9 mouse cellular contexts compared by ENCODE assay signal in genomic region chr1:133255776-133256175, GRCm38 (mm10). TPM values are rescaled to one million over a fixed set of nuclear protein-coding genes. Genes with fewer than 3 reads are reported as not detected.
A peak's percentile ranks its signal among the peaks of the same experiment; 100 is the strongest.
DNase-seq lines count a peak whose midpoint lies in the region; ATAC-seq and TF ChIP-seq lines count a peak whose summit lies in the region.
"Had no signal": no experiment of that assay in that cellular context is flagged by ENCODE, and none has a peak within 500 bp of the region (broad histone marks: within the 10 kb centered on the region; RNA-seq: fewer than 3 reads in every experiment).

No protein-coding gene starts in this region.

- no peak overlapping the region for H3K9ac ChIP-seq in hindbrain, postnatal 0 days (replicated peaks; ENCODE audit: low read length)
- no peak overlapping the region for H3K9ac ChIP-seq in hindbrain, embryonic 11.5 days (ENCODE audit: low read depth, low read length)
- H3K9ac ChIP-seq in midbrain, embryonic 12.5 days (replicated peaks) = no peak overlapping the region
- no peak overlapping the region for H3K9ac ChIP-seq in midbrain, embryonic 11.5 days (ENCODE audit: low read length)
- no peak overlapping the region for H3K9ac ChIP-seq in intestine, postnatal 0 days (ENCODE audit: low read depth, low read length)
- H3K9ac ChIP-seq in stomach, embryonic 16.5 days (ENCODE audit: low read length) = peak overlapping the region; percentile 41

- no peaks in the 10 kb centered on the region for H3K9me3 ChIP-seq in hindbrain, postnatal 0 days (ENCODE audit: low read length)
- no peaks in the 10 kb centered on the region for H3K9me3 ChIP-seq in hindbrain, embryonic 11.5 days (ENCODE audit: control insufficient read depth, low read length)
- H3K9me3 ChIP-seq in midbrain, embryonic 12.5 days = no peaks in the 10 kb centered on the region
- no peaks in the 10 kb centered on the region for H3K9me3 ChIP-seq in midbrain, embryonic 11.5 days (ENCODE audit: control insufficient read depth, low read length)
- no peaks in the 10 kb centered on the region for H3K9me3 ChIP-seq in intestine, postnatal 0 days (ENCODE audit: control insufficient read depth)
- no peaks in the 10 kb centered on the region for H3K9me3 ChIP-seq in stomach, embryonic 16.5 days (replicated peaks; ENCODE audit: control insufficient read depth, low read length)

- no peaks in the 10 kb centered on the region for H3K27me3 ChIP-seq in hindbrain, postnatal 0 days (ENCODE audit: insufficient read depth, low read length)
- H3K27me3 ChIP-seq in hindbrain, embryonic 11.5 days (ENCODE audit: control insufficient read depth, insufficient read depth, low read length) = no peaks in the 10 kb centered on the region
- H3K27me3 ChIP-seq in midbrain, embryonic 12.5 days = no peaks in the 10 kb centered on the region
- H3K27me3 ChIP-seq in midbrain, embryonic 11.5 days (ENCODE audit: control insufficient read depth, insufficient read depth, low read length) = no peaks in the 10 kb centered on the region
- no peaks in the 10 kb centered on the region for H3K27me3 ChIP-seq in intestine, postnatal 0 days (replicated peaks; ENCODE audit: control insufficient read depth, insufficient read depth, low read length)
- H3K27me3 ChIP-seq in stomach, embryonic 16.5 days (ENCODE audit: control insufficient read depth, insufficient read depth, low read length) = no peaks in the 10 kb centered on the region

- 49% methylated on average over 5 of the region's 5 CpGs for WGBS in hindbrain, postnatal 0 days
- WGBS in hindbrain, embryonic 11.5 days = 52% methylated on average over 5 of the region's 5 CpGs
- WGBS in midbrain, embryonic 12.5 days = 48% methylated on average over 5 of the region's 5 CpGs
- WGBS in midbrain, embryonic 11.5 days = 64% methylated on average over 5 of the region's 5 CpGs
- WGBS in intestine, postnatal 0 days = 26% methylated on average over 5 of the region's 5 CpGs
- WGBS in stomach, embryonic 16.5 days = 19% methylated on average over 5 of the region's 5 CpGs

- no peaks in the 10 kb centered on the region for H3K36me3 ChIP-seq in hindbrain, postnatal 0 days (ENCODE audit: insufficient read depth, low read length)
- H3K36me3 ChIP-seq in hindbrain, embryonic 11.5 days (ENCODE audit: control insufficient read depth, insufficient read depth, low read length) = no peaks in the 10 kb centered on the region
- H3K36me3 ChIP-seq in midbrain, embryonic 12.5 days = peaks cover 23% of the 10 kb centered on the region
- H3K36me3 ChIP-seq in midbrain, embryonic 11.5 days (ENCODE audit: control insufficient read depth, insufficient read depth, low read length) = peaks cover 2% of the 10 kb centered on the region; the same call in 1 of the 2 replicates
- peaks cover 16% of the 10 kb centered on the region for H3K36me3 ChIP-seq in intestine, postnatal 0 days (ENCODE audit: control insufficient read depth, insufficient read depth)
- H3K36me3 ChIP-seq in stomach, embryonic 16.5 days (ENCODE audit: control insufficient read depth, insufficient read depth, low read length) = no peaks in the 10 kb centered on the region

- H3K4me1 ChIP-seq in hindbrain, postnatal 0 days (ENCODE audit: insufficient read depth, low read length) = peaks cover 42% of the 10 kb centered on the region
- peaks cover 18% of the 10 kb centered on the region; the same call in 1 of the 2 replicates for H3K4me1 ChIP-seq in hindbrain, embryonic 11.5 days (replicated peaks; ENCODE audit: control insufficient read depth, insufficient read depth, low read length)
- peaks cover 60% of the 10 kb centered on the region for H3K4me1 ChIP-seq in midbrain, embryonic 12.5 days
- peaks cover 21% of the 10 kb centered on the region for H3K4me1 ChIP-seq in midbrain, embryonic 11.5 days (ENCODE audit: control insufficient read depth, insufficient read depth, low read length)
- peaks cover 22% of the 10 kb centered on the region for H3K4me1 ChIP-seq in intestine, postnatal 0 days (replicated peaks; ENCODE audit: control insufficient read depth, insufficient read depth, low read length)
- H3K4me1 ChIP-seq in stomach, embryonic 16.5 days (ENCODE audit: control insufficient read depth, insufficient read depth, low read length) = peaks cover 73% of the 10 kb centered on the region

- TF ChIP-seq CTCF in hindbrain, postnatal 0 days (IDR thresholded peaks at IDR 0.05; ENCODE audit: low read depth) = no peak
- no peak for TF ChIP-seq CTCF in intestine, postnatal 0 days (IDR thresholded peaks at IDR 0.05; ENCODE audit: low read depth)

- H3K27ac ChIP-seq in hindbrain, postnatal 0 days = peak overlapping the region; percentile 37; the same call in 1 of the 2 replicates
- H3K27ac ChIP-seq in hindbrain, embryonic 11.5 days (ENCODE audit: low read depth, low read length) = no peak overlapping the region
- H3K27ac ChIP-seq in midbrain, embryonic 12.5 days (replicated peaks) = peak overlapping the region; percentile 49; the same call in 1 of the 2 replicates
- no peak overlapping the region for H3K27ac ChIP-seq in midbrain, embryonic 11.5 days (ENCODE audit: low read depth, low read length)
- H3K27ac ChIP-seq in intestine, postnatal 0 days (ENCODE audit: low read depth, low read length) = no peak overlapping the region
- peak overlapping the region; percentile 92 for H3K27ac ChIP-seq in stomach, embryonic 16.5 days (ENCODE audit: low read length)

- H3K4me3 ChIP-seq in hindbrain, postnatal 0 days (ENCODE audit: low read length) = no peak overlapping the region
- H3K4me3 ChIP-seq in hindbrain, embryonic 11.5 days (ENCODE audit: low read depth, low read length) = no peak overlapping the region
- H3K4me3 ChIP-seq in midbrain, embryonic 12.5 days = no peak overlapping the region
- H3K4me3 ChIP-seq in midbrain, embryonic 11.5 days (ENCODE audit: low read depth, low read length) = no peak overlapping the region
- 0 out of 2 replicates have a peak overlapping the region, but pooled peaks have one; percentile 9 for H3K4me3 ChIP-seq in intestine, postnatal 0 days (ENCODE audit: low read depth, low read length)
- peak overlapping the region; percentile 36 for H3K4me3 ChIP-seq in stomach, embryonic 16.5 days (replicated peaks; ENCODE audit: low read length)

- ATAC-seq in hindbrain, postnatal 0 days = no peak
- no peak for ATAC-seq in hindbrain, embryonic 11.5 days (ENCODE audit: low FRiP score)
- no peak for ATAC-seq in midbrain, embryonic 12.5 days (ENCODE audit: low FRiP score, low read depth)
- no peak for ATAC-seq in midbrain, embryonic 11.5 days (ENCODE audit: low FRiP score)
- no peak for ATAC-seq in intestine, postnatal 0 days
- ATAC-seq in stomach, embryonic 16.5 days (ENCODE audit: insufficient read depth, low FRiP score) = no peak
- ATAC-seq: inflammation-experienced regulatory T-cells, adult 6 months had no signal

- H3K4me2 ChIP-seq in hindbrain, postnatal 0 days (ENCODE audit: low read depth, low read length) = 0 out of 2 replicates have a peak overlapping the region, but pooled peaks have one; percentile 2
- no peak overlapping the region for H3K4me2 ChIP-seq in hindbrain, embryonic 11.5 days (replicated peaks; ENCODE audit: low read depth, low read length)
- H3K4me2 ChIP-seq in midbrain, embryonic 12.5 days (replicated peaks) = no peak overlapping the region
- H3K4me2 ChIP-seq in midbrain, embryonic 11.5 days = no peak overlapping the region
- peak overlapping the region; percentile 27 for H3K4me2 ChIP-seq in intestine, postnatal 0 days (replicated peaks; ENCODE audit: low read depth)
- H3K4me2 ChIP-seq in stomach, embryonic 16.5 days (ENCODE audit: low read depth, low read length) = peak overlapping the region; percentile 45

- no peak for DNase-seq in hindbrain, postnatal 0 days (ENCODE audit: low spot score)
- DNase-seq in hindbrain, embryonic 11.5 days (ENCODE audit: low spot score) = no peak
- no peak for DNase-seq in midbrain, embryonic 11.5 days (ENCODE audit: low spot score, missing footprints)
- DNase-seq in thymus, postnatal 25 days = no peak
- DNase-seq: right cerebral cortex, postnatal 25 days had no signal

RNA-seq across cellular contexts. Expression of gene Golt1a, which starts 53.8 kb away (rescaled TPM):
- total RNA-seq in hindbrain, postnatal 0 days (2014; rRNA removed) = not detected in 2 replicates
- polyA plus RNA-seq in hindbrain, postnatal 0 days (2015; fragmentation: Nextera tagmentation; extraction: Ambion mirVana) = 0.08 TPM in 1 of 2 replicates, not detected in the other
- polyA plus RNA-seq in hindbrain, embryonic 11.5 days (2014; fragmentation: Nextera tagmentation; extraction: Ambion mirVana) = not detected in 2 replicates
- polyA plus RNA-seq in midbrain, embryonic 12.5 days (2016; fragmentation: Nextera tagmentation; extraction: Ambion mirVana) = not detected in 2 replicates
- polyA plus RNA-seq in midbrain, embryonic 11.5 days (2014; fragmentation: Nextera tagmentation; extraction: Ambion mirVana) = not detected in 2 replicates
- 164 and 187 TPM in 2 replicates for polyA plus RNA-seq in intestine, postnatal 0 days (2015; fragmentation: Nextera tagmentation; extraction: Ambion mirVana)
- polyA plus RNA-seq in stomach, embryonic 16.5 days (2015; fragmentation: Nextera tagmentation; extraction: Ambion mirVana) = 8.2 and 8.7 TPM in 2 replicates
- polyA plus RNA-seq: inflammation-experienced regulatory T-cells, adult 6 months had no signal

Comparison
In these comparisons a context has a peak if more than half of its experiments do, and no peak if none do; other contexts are left out.
1. H3K27ac ChIP-seq: peak in hindbrain, postnatal 0 days (single experiment), midbrain, embryonic 12.5 days (single experiment) and stomach, embryonic 16.5 days (single experiment); none in hindbrain, embryonic 11.5 days (single experiment), midbrain, embryonic 11.5 days (single experiment) and intestine, postnatal 0 days (single experiment).
2. H3K4me2 ChIP-seq: peak in hindbrain, postnatal 0 days (single experiment), intestine, postnatal 0 days (single experiment) and stomach, embryonic 16.5 days (single experiment); none in hindbrain, embryonic 11.5 days (single experiment), midbrain, embryonic 12.5 days (single experiment) and midbrain, embryonic 11.5 days (single experiment).
3. H3K4me3 ChIP-seq: peak in intestine, postnatal 0 days (single experiment) and stomach, embryonic 16.5 days (single experiment); none in hindbrain, postnatal 0 days (single experiment), hindbrain, embryonic 11.5 days (single experiment), midbrain, embryonic 12.5 days (single experiment) and midbrain, embryonic 11.5 days (single experiment).
4. RNA of gene Golt1a, which starts 53.8 kb away (polyA plus RNA-seq): 164 to 187 TPM in intestine, postnatal 0 days; 8.2 to 8.7 TPM in stomach, embryonic 16.5 days, not detected in hindbrain, embryonic 11.5 days, 0.08 TPM in hindbrain, postnatal 0 days, not detected in midbrain, embryonic 12.5 days and not detected in midbrain, embryonic 11.5 days; every median in the first group is over 10 times any median in the second.